Mouse (Mus musculus) liver, adult 2 months (tissue): ENCODE measurements around the gene Nxph4. TPM values are rescaled to one million over a fixed set of nuclear protein-coding genes. Genes with fewer than 3 reads are reported as not detected.

Experiments
- DNase-seq: peaks from one replicate; pipeline ENCODE4 v3.0.0-alpha.2; 2011; ENCODE audit warnings: low read depth, low spot score; ENCODE audit errors: extremely low read depth
- H3K27ac ChIP-seq: fragments of 200-500 bp; replicated peaks from 2 replicates; pipeline ENCODE4 v1.5.1; 2012; ENCODE audit warnings: low read depth, mild to moderate bottlenecking, control low read depth, inconsistent platforms, low read length; ENCODE audit not compliant: insufficient read depth
- H3K27me3 ChIP-seq: fragments of 200-500 bp; 2 replicates; pipeline ENCODE4 v1.6.1; 2012; ENCODE audit warnings: mild to moderate bottlenecking, moderate library complexity, low read length, inconsistent platforms; ENCODE audit not compliant: control insufficient read depth, insufficient read depth
- H3K36me3 ChIP-seq: fragments of 200-500 bp; 2 replicates; pipeline ENCODE4 v1.6.1; 2012; ENCODE audit warnings: low read length, inconsistent platforms; ENCODE audit not compliant: control insufficient read depth, insufficient read depth
- H3K4me1 ChIP-seq: fragments of 200-500 bp; 2 replicates; pipeline ENCODE4 v1.6.1; 2011; ENCODE audit warnings: low read length; ENCODE audit not compliant: control insufficient read depth, insufficient read depth
- H3K4me3 ChIP-seq: fragments of 200-500 bp; 2 replicates; pipeline ENCODE4 v1.5.1; 2011; ENCODE audit warnings: low read depth, mild to moderate bottlenecking, control low read depth, low read length, moderate library complexity; ENCODE audit not compliant: insufficient read depth
- H3K79me2 ChIP-seq: fragments of 200-500 bp; 2 replicates; pipeline ENCODE4 v1.6.1; 2012; ENCODE audit warnings: inconsistent platforms, mild to moderate bottlenecking, low read length, moderate library complexity; ENCODE audit not compliant: control insufficient read depth, insufficient read depth
- H3K9ac ChIP-seq: fragments of 200-500 bp; 2 replicates; pipeline ENCODE4 v1.6.1; 2012; ENCODE audit warnings: low read depth, mild to moderate bottlenecking, control low read depth, inconsistent platforms, low read length
- CTCF ChIP-seq: fragments of 200-500 bp; IDR thresholded peaks from 2 replicates; pipeline ENCODE4 v1.5.1; 2011; ENCODE audit warnings: low read depth, low read length, control low read depth
- POLR2A ChIP-seq: fragments of 200-500 bp; IDR thresholded peaks from 2 replicates; pipeline ENCODE4 v1.6.1; 2011; ENCODE audit warnings: low read length, control low read depth; ENCODE audit not compliant: insufficient read depth; ENCODE audit errors: extremely low read depth
- WGBS: fragments of 180-500 bp; shearing (Covaris S2); methylation state at CpG from one replicate; pipeline ENCODE4 v1.1.7; 2018; 5-methylcytosine and 5-hydroxymethylcytosine counted together
- polyA plus RNA-seq: library from polyadenylated mRNA; depleted of rRNA; stranded (reverse); fragments of >200 nt; gene quantifications from 2 replicates; pipeline ENCODE4 v1.2.3, GENCODE M21; 2012
- total RNA-seq: library from RNA; depleted of rRNA; stranded (reverse); fragments of >200 nt; gene quantifications from 2 replicates; pipeline ENCODE4 v1.2.3, GENCODE M21; 2014

Nxph4 gene
- total and polyA plus RNA-seq, 2 experiments = not detected

DNA sequence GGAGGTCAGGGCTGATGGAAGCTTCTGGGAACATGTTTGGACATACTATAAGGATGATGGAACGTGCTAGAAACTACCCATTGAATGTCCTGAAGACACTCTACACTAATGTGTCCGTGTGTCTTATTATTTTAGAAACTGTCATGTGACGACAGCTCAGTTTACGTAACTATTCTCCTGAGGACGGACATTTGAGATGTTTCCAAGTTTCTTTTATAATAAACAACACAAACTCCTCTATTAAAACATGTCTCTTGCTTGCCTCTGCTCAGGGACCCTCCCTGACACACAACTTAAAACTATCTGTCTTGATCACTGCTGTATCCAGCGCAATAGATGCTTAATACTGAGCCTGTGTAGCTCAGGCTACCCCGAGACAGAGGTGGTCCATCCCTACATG lies 41.4 kb upstream of the Nxph4 start:
- 66% methylated on average over 7 of the region's 7 CpGs for WGBS
- Histone ChIP-seq H3K36me3 (peaks cover 57% of the 10 kb centered on the region), H3K79me2 (no peaks in the 10 kb centered on the region; the same call in 1 of the 2 replicates), H3K27me3 (no peaks in the 10 kb centered on the region), H3K9ac (no peak overlapping the region), H3K27ac (0 out of 2 replicates have a peak overlapping the region, but pooled peaks have one; percentile 8), H3K4me3 (no peak overlapping the region), H3K4me1 (peaks cover 27% of the 10 kb centered on the region)
- no peak for DNase-seq
- no peak for TF ChIP-seq POLR2A
- no peak for TF ChIP-seq CTCF

- Histone ChIP-seq H3K27me3 (no peaks in the 10 kb centered on the region), H3K27ac (no peak overlapping the region), H3K4me3 (no peak overlapping the region), H3K4me1 (peaks cover 14% of the 10 kb centered on the region), H3K36me3 (peaks cover 66% of the 10 kb centered on the region), H3K9ac (no peak overlapping the region), H3K79me2 (no peaks in the 10 kb centered on the region; the same call in 1 of the 2 replicates)
- peak; percentile 75 for DNase-seq
- no peak for TF ChIP-seq CTCF
- WGBS = 24% methylated on average over 5 of the region's 5 CpGs
Measured at GRCm38 (mm10) chr10:127572281-127572680, 37.9 kb upstream of the Nxph4 start.

- H3K36me3 ChIP-seq = peaks cover 75% of the 10 kb centered on the region
- H3K27ac ChIP-seq = peak overlapping the region; percentile 21
Measured at GRCm38 (mm10) chr10:127570937-127571641, 36.7 kb upstream of the Nxph4 start.

GRCm38 (mm10) chr10:127570384-127570783 lies 36.0 kb upstream of the Nxph4 start:
- Histone ChIP-seq H3K79me2 (no peaks in the 10 kb centered on the region), H3K27me3 (no peaks in the 10 kb centered on the region), H3K9ac (no peak overlapping the region), H3K27ac (peak overlapping the region; percentile 14; the same call in 1 of the 2 replicates), H3K36me3 (peaks cover 71% of the 10 kb centered on the region), H3K4me3 (no peak overlapping the region), H3K4me1 (peaks cover 7% of the 10 kb centered on the region)
- 64% methylated on average over 6 of the region's 6 CpGs for WGBS
- DNase-seq = no peak
- no peak for TF ChIP-seq POLR2A

More at GRCm38 (mm10) chr10:127570937-127571641, 36.7 kb upstream of the Nxph4 start:
- Histone ChIP-seq H3K27me3 (no peaks in the 10 kb centered on the region), H3K79me2 (no peaks in the 10 kb centered on the region; the same call in 1 of the 2 replicates), H3K9ac (no peak overlapping the region), H3K4me3 (no peak overlapping the region), H3K4me1 (peaks cover 7% of the 10 kb centered on the region)
- no peak for TF ChIP-seq CTCF
- WGBS = 28% methylated on average over 17 of the region's 17 CpGs
- peak; percentile 73 for DNase-seq

- DNase-seq = no peak
- Histone ChIP-seq H3K79me2 (no peaks in the 10 kb centered on the region), H3K4me3 (no peak overlapping the region), H3K4me1 (peaks cover 7% of the 10 kb centered on the region), H3K9ac (no peak overlapping the region), H3K27me3 (no peaks in the 10 kb centered on the region), H3K36me3 (peaks cover 66% of the 10 kb centered on the region), H3K27ac (no peak overlapping the region)
- TF ChIP-seq CTCF (peak; percentile 59), POLR2A (no peak)
- WGBS = 57% methylated on average over 3 of the region's 3 CpGs
Measured at GRCm38 (mm10) chr10:127569450-127569849, 35.1 kb upstream of the Nxph4 start.

DNA sequence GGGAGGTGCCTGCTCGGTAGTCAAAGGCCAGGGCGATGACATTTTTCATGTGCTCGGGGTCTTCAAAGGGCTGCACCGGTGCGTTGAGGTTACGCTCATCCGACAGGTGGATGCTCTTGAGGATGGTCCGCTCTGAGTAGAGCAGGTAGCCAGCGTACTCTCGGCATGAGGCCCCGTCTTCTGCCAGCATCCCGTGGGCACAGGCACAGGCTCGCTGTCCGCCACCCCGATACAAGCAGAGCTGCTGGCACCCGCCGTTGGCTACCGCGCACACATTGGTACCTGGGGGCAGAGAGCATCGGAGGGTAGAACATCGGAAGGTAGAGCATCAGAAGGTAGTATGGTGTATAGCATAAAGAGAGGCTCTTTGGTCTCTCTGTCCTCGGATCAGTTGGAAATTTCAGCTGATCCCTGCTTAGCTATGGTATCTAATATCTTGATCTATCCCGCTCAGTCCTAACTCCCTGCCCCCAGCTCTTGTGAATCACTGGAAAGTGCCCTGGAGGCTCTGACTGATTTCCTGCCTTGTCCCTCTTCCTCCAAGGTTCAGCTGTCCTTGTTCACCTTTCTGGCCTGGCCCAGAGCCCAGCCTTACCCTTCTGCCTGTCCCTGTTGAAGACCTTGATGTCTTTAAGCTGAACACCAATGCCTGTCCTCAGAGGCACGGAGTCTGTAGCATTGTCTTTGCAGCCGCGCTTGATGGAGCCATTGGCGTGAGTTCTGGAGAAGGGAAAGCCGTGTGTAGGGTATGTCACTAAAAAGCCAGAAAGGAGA lies 32.4 kb upstream of the Nxph4 start:
- Histone ChIP-seq H3K4me1 (0 out of 2 replicates have a peak, but pooled peaks cover 1% of the 10 kb centered on the region), H3K27me3 (no peaks in the 10 kb centered on the region), H3K4me3 (no peak overlapping the region), H3K9ac (no peak overlapping the region), H3K36me3 (peaks cover 64% of the 10 kb centered on the region), H3K27ac (no peak overlapping the region), H3K79me2 (no peaks in the 10 kb centered on the region)
- no peak for TF ChIP-seq POLR2A
- TF ChIP-seq CTCF = no peak
- DNase-seq = no peak
- WGBS = 92% methylated on average over 28 of the region's 28 CpGs
